Mouse (Mus musculus): ENCODE measurements around the gene 1110051M20Rik.

The 1110051M20Rik gene

GRCm38 (mm10) chr2:91302845-91303244 lies 141.7 kb downstream of the 1110051M20Rik start:
- peak; percentile 57 for DNase-seq (ENCODE audit: low spot score)

- DNase-seq (ENCODE audit: low spot score), result no peak
These were observed 142.7 kb downstream of the 1110051M20Rik start for GRCm38 (mm10) chr2:91301836-91302235.

- DNase-seq (ENCODE audit: low spot score), result no peak
These were observed 143.7 kb downstream of the 1110051M20Rik start for GRCm38 (mm10) chr2:91300784-91301183.

GRCm38 (mm10) chr2:91299156-91299555 lies 145.3 kb downstream of the 1110051M20Rik start:
- DNase-seq (ENCODE audit: low spot score), result no peak

GRCm38 (mm10) chr2:91295895-91296294 lies 148.6 kb downstream of the 1110051M20Rik start:
- no peak for DNase-seq (ENCODE audit: low spot score)

GRCm38 (mm10) chr2:91294226-91294625 lies 150.3 kb downstream of the 1110051M20Rik start:
- DNase-seq (ENCODE audit: low spot score), result no peak

GRCm38 (mm10) chr2:91291197-91292007 lies 153.1 kb downstream of the 1110051M20Rik start:
- DNase-seq (ENCODE audit: low spot score), result no peak

GRCm38 (mm10) chr2:91287563-91287962 lies 156.9 kb downstream of the 1110051M20Rik start:
- DNase-seq (ENCODE audit: low spot score), result no peak

- DNase-seq (ENCODE audit: low spot score), result peak; percentile 79
These were observed 158.5 kb downstream of the 1110051M20Rik start for GRCm38 (mm10) chr2:91285885-91286505.

GRCm38 (mm10) chr2:91284375-91285199 lies 159.9 kb downstream of the 1110051M20Rik start:
- DNase-seq (ENCODE audit: low spot score), result peak; percentile 53

- no peak for DNase-seq (ENCODE audit: low spot score)
These were observed 160.5 kb downstream of the 1110051M20Rik start for GRCm38 (mm10) chr2:91283972-91284371.

- no peak for DNase-seq (ENCODE audit: low spot score)
These were observed 163.1 kb downstream of the 1110051M20Rik start for GRCm38 (mm10) chr2:91281366-91281765.

GRCm38 (mm10) chr2:91279372-91279755 lies 165.1 kb downstream of the 1110051M20Rik start:
- no peak for DNase-seq (ENCODE audit: low spot score)

GRCm38 (mm10) chr2:91278749-91279371 lies 165.6 kb downstream of the 1110051M20Rik start:
- no peak for DNase-seq (ENCODE audit: low spot score)

- no peak for DNase-seq (ENCODE audit: low spot score)
These were observed 174.8 kb downstream of the 1110051M20Rik start for GRCm38 (mm10) chr2:91269687-91270133.

GRCm38 (mm10) chr2:91268706-91269105 lies 175.8 kb downstream of the 1110051M20Rik start:
- no peak for DNase-seq (ENCODE audit: low spot score)

GRCm38 (mm10) chr2:91268042-91268441 lies 176.5 kb downstream of the 1110051M20Rik start:
- no peak for DNase-seq (ENCODE audit: low spot score)

- peak; percentile 99 for DNase-seq (ENCODE audit: low spot score)
These were observed 179.5 kb downstream of the 1110051M20Rik start, which contains the start of gene Arfgap2 for GRCm38 (mm10) chr2:91264711-91265681. Arfgap2 (plus strand) TSS chr2:91264974.

GRCm38 (mm10) chr2:91263692-91264660 lies 180.5 kb downstream of the 1110051M20Rik start:
- DNase-seq (ENCODE audit: low spot score), result no peak

Measured in layer of hippocampus, adult 11-12 months (tissue).